Mouse (Mus musculus): ENCODE data around the gene Plcb1. TPM values are rescaled to one million over a fixed set of nuclear protein-coding genes. Genes with fewer than 3 reads are reported as not detected.
A peak's percentile ranks its signal among the peaks of the same experiment; 100 is the strongest.

The Plcb1 gene
- total RNA-seq, 2 experiments from 2014 or later: 8.5 to 9.3 TPM

DNA sequence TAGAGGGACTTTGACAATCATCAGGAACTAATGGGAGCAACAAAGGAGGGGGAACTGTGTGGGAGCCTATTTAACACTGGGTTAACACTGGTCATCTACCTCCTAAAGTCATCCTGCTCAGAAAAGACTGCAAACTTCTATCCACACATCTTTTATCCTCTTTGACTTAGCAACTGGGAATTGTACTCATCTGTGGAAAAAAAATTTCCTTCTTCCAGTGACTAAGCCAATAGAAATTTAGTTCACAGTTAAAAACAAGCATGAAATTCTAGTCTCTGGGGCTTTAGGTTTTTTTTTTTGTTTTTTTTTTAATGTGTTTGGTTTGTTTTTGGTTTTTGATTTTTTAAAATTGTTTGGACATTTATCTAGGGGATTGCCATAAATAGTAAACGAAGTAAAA lies 595.5 kb downstream of the Plcb1 start:
- DNase-seq: no peak
- intact Hi-C loops (cut with DNase I): no loop called here

DNA sequence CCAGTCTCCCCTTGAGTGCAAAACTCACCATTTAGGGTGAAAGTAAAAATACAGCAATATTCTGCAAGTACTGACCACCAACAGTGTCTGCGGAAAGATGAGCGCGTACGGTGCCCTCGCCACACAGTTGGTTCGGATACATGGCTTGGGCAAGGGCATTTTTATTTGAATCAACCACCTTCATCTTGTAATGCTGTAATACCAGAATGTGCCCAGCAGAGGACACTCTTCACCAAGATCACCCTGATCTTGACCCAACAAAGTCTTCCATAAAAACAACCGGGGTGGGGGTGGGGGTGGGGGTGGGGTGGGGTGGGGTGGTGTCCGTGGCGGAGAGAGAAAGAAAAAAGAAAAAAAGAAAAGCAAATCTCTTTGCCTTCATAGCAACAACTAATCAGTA lies 602.1 kb downstream of the Plcb1 start:
- intact Hi-C loops (cut with DNase I): loop anchor here (2.0 to 5.0 kb wide), 3 partner anchors 174 to 569 kb away; no protein-coding TSS in a partner anchor
- peak; percentile 36 to 68 for DNase-seq

- DNase-seq: no peak
- intact Hi-C loops (cut with DNase I): no loop called here
These were observed 608.8 kb downstream of the Plcb1 start for GRCm38 (mm10) chr2:135394698-135395097.

- DNase-seq: no peak
- intact Hi-C loops (cut with DNase I): no loop called here
These were observed 610.5 kb downstream of the Plcb1 start for GRCm38 (mm10) chr2:135396375-135396774.

- intact Hi-C loops (cut with DNase I): no loop called here
- no peak for DNase-seq
These were observed 612.1 kb downstream of the Plcb1 start for GRCm38 (mm10) chr2:135397970-135398369.

DNA sequence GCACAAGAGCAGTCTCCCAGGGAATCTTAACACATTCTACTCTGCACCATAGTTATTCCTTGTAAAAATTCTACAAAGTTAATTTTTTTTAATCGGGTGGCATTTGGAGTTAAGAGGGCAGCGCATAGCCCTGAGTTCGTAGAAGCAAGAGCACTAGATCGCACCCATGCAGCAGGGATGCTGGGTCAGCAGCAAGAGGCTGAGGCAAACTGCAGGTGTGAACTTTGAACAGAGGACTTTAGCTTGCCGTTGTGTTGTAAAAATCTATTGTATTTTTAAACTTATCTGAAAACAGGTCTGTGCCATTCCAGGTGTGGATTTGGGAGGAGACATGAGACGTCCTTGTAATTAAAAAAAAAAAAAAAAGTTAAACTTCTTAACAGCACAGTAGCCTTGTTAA lies 613.9 kb downstream of the Plcb1 start:
- intact Hi-C loops (cut with DNase I): no loop called here
- DNase-seq: no peak

DNA sequence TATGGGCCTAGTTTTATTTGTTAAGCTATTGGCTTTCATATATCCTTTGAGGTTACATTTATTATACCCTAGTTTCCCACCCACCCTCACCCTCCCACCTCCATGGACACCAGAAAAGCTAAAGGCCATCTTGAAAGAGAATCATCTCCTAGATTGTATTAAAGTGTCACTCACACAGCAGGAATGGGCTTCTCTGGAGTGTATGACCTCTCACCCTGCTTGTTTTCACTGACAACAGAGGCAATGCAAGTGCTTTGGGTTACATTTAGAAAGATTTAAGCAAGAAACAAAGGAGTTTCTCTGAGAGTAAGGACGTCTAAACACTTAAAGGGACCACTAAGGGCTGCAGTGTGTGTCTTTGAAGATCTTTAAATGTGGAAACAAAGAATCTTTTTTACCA lies 617.0 kb downstream of the Plcb1 start:
- no peak for DNase-seq
- intact Hi-C loops (cut with DNase I): no loop called here

GRCm38 (mm10) chr2:135403344-135403743 lies 617.5 kb downstream of the Plcb1 start:
- intact Hi-C loops (cut with DNase I): no loop called here
- no peak for DNase-seq

DNA sequence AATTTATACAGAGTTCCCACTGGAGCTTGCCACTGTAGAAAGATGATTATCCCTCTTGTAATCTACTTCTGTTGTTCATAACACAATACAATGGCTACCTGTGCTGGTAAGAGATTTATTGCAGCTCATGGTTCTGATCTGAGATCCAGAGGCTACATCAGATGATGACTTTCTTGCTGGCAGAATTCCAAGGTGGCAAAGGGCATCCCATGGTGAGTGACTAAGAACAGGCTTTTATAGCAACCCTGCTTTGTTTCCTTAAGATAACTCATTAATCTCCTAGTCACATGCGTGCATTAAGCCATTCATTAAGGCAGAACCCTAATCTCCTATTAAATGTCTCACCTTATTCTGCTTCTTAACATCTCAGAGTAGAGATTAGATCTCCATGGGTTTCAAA lies 618.2 kb downstream of the Plcb1 start:
- DNase-seq: no peak
- intact Hi-C loops (cut with DNase I): no loop called here

GRCm38 (mm10) chr2:135409418-135410097 lies 623.7 kb downstream of the Plcb1 start:
- intact Hi-C loops (cut with DNase I): no loop called here
- no peak for DNase-seq

DNA sequence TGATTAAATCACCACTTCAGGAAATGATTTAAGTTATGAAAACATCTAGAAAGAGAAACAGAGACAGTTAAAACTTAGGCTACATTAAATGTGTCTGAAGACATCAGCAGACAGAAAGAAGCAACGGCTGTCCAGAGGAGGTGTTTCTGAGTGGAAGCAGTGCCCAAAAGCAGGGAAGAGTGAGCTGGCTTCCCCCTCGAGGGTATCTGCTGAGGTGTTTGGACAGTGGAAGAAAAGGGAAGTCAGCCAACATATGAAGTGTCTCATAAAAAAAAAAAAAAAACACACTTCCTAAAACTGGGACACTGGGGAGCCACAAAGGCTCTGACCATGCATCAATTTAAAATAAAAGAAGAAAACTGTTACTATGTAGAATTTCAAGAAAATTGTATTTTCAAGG lies 625.8 kb downstream of the Plcb1 start:
- intact Hi-C loops (cut with DNase I): no loop called here
- DNase-seq: no peak

- intact Hi-C loops (cut with DNase I): no loop called here
- DNase-seq: no peak
These were observed 629.3 kb downstream of the Plcb1 start for GRCm38 (mm10) chr2:135415137-135415536.

- intact Hi-C loops (cut with DNase I): no loop called here
- DNase-seq: no peak
These were observed 633.4 kb downstream of the Plcb1 start for GRCm38 (mm10) chr2:135419301-135419700.

- intact Hi-C loops (cut with DNase I): loop anchor here (5.0 kb wide), 1 partner anchor 122 kb away; no protein-coding TSS in a partner anchor
- DNase-seq: peak; percentile 27 to 36
These were observed 649.2 kb downstream of the Plcb1 start for GRCm38 (mm10) chr2:135434947-135435515.

DNA sequence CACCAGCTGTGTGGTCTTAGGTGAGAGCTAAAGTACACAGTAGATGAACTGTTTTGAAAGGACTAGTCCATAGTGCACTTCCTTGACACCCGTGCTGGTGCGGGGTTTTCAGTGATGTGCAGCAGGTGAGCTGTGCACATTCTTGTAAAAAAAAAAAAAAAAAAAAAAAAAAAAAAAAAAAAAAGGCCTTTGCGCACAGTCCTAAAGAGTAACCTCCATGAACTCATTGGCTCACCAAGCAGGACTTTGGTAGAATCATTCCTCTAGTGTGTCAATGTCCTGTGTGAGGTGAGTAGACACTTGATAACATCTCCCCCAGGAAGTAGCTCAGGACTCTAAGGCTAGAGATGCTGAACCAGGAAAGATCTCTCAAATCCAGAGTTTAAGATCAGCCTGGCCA lies 653.2 kb downstream of the Plcb1 start:
- DNase-seq: no peak
- intact Hi-C loops (cut with DNase I): loop anchor here (2.0 to 5.0 kb wide), 4 partner anchors 118 to 518 kb away; partner anchors contain the start of gene Plcb4

DNA sequence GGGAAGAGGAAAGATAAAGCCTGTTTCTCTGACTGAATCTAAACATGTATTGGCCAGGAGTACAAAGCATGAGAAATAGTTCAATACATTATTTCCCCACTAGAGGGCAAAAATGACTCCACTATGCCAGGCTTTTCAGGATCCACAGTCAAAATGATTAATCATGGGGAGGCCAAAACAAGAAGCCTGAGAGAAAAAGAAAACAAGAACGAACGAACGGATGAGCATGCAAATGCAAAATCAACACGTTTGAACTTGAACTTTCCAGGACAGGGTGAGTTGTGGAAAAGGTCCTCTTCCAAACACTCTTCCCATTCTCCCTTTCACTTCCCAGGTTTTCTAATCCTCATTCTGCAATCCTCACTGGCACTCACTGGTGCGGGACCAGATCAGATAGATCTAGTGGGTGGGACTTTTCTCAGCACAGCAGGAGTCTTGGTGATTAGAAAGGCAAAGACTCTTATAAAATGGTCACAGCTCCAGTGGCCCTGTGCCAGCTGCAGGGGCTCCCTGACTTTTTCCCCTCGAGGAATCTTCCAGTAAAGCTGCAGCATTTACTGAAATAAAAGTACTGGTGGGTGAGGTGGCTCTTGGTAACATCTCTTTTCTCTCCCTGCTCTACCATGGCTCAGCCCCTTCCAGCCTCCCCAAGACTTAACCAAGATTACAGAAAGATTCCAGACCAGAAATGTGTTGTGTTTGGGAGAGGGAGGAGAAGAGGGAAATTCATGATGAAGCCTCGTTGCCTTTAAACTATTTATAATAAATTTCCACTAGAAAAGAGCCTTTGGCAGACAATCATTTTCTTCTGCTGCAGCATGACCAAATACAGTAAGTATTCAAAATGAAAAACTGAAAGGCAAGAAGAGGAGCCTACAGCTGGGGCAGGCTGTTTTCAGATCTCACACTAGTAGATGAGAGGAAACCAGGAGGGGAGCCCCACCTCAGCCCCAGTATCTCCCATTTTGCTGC lies 654.0 kb downstream of the Plcb1 start:
- peak; percentile 48 to 61 for DNase-seq
- intact Hi-C loops (cut with DNase I): loop anchor here (2.0 to 5.0 kb wide), 4 partner anchors 117 to 517 kb away; partner anchors contain the start of gene Plcb4

- intact Hi-C loops (cut with DNase I): loop anchor here (5.0 kb wide), 1 partner anchor 94 kb away; no protein-coding TSS in a partner anchor
- no peak for DNase-seq
These were observed 667.7 kb downstream of the Plcb1 start for GRCm38 (mm10) chr2:135453581-135453980.

DNA sequence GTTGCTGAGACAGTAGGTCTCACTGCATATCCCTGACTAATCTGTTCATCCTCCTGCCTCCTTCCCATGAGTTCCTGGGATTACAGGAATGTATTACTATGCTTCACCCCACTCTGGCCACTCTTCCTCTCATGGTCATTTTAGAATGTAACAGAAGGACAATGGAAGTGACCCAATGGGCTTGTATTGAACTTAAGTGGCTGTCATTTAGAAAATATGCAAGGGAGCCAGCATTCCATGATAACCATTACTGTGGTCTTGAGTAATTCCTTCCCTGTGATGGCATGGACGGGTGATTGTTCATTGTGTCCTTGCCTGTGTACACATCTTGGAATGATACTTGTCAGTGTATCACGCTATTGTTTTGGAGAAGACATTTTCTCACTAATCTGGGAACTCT lies 668.1 kb downstream of the Plcb1 start:
- intact Hi-C loops (cut with DNase I): loop anchor here (5.0 kb wide), 1 partner anchor 93 kb away; no protein-coding TSS in a partner anchor
- DNase-seq: no peak

DNA sequence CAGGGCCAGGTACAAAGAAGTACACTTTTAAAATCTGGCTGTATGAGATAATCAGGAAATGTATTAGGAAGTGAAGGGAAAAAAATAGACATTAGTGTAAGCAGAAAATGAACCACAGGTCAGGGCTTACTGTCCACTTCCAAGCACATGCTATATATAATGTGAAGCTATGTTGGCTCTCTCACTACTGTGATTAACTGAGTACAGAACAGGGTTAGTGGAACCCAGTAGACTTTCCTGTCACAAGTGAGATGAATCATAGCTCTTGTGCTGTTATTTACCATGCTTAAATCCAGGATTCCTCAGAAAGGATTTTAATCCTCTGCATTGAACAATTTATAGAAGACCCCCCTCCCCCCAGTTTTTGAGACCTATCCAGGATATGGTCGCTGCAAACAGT lies 668.6 kb downstream of the Plcb1 start:
- DNase-seq: no peak
- intact Hi-C loops (cut with DNase I): loop anchor here (5.0 kb wide), 1 partner anchor 93 kb away; no protein-coding TSS in a partner anchor

DNA sequence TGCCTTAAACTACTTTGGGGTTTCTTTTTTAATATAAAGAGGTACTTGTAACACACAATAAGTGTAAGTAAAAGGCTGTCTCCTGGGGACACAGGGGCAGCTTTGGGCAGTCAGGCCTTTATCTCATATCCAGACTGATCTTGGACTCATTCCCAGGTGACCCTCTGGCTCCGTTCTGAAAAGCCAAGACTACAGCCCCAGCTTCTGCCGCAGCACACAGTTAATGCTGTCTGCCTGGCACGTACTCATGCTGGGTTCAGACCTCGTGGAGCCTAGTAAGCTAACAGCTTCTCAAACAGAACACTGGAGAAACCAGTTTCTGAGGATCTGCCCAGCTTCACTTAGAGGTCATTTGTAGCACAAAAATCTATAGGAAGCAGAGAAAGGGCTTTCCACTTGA lies 682.0 kb downstream of the Plcb1 start:
- intact Hi-C loops (cut with DNase I): no loop called here
- DNase-seq: no peak

DNA sequence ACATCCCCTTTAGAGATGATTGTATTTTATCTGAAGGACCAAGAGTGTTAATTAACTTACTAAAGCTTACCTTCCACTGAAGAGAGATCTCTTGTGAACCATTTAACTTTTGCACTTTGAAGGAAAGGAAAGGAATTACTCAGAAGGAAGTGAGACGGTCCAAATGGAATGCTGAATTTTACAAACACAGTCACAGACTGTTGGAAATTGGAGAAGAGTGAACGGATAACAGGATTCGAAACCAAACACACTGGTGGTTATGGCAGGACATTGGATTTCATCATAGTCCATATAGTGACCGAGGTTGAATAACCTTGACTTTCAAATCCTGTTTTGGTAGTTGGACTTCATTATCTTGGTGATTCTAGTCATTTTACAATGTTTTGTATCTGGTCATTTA lies 688.2 kb downstream of the Plcb1 start:
- intact Hi-C loops (cut with DNase I): no loop called here
- no peak for DNase-seq
